Mouse (Mus musculus) adrenal gland, adult 8-10 months (tissue): ENCODE data around the gene Adra1d. TPM values are rescaled to one million over a fixed set of nuclear protein-coding genes. Genes with fewer than 3 reads are reported as not detected.

Experiments used
- DNase-seq: peaks from one replicate; pipeline ENCODE4 v3.0.0; 2022
- total RNA-seq, 4 experiments: library from RNA; stranded (reverse); gene quantifications; 2 replicates each; pipeline ENCODE4 v1.2.4; 2022

The Adra1d gene
- total RNA-seq, 4 experiments from 2014 or later, result 23.6 to 36.8 (median 35.1) TPM

- no peak for DNase-seq
Observed at GRCm38 (mm10) chr2:131539780-131540179, 22.3 kb downstream of the Adra1d start.

DNA sequence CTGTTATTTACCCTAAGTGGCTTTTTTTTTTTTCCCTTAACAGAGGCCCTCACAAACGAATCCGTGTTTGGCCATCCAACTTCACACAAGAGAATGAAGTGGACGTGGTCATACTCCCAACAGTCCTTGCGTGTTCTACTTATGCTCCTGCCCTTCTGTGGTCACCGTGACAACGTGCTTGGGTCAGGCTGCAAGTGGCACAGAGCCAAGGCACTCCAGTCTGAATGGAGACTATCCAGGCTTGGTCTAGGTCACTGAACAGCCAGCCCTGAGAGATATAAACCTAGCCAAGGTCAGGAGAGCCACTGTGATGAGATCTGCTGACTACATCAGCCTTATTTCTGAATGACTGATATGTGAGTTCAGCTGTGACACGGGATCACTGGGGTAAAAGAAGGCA is 23.7 kb downstream of the Adra1d start:
- peak; percentile 88 for DNase-seq

GRCm38 (mm10) chr2:131535168-131535567 is 26.9 kb downstream of the Adra1d start:
- no peak for DNase-seq

DNA sequence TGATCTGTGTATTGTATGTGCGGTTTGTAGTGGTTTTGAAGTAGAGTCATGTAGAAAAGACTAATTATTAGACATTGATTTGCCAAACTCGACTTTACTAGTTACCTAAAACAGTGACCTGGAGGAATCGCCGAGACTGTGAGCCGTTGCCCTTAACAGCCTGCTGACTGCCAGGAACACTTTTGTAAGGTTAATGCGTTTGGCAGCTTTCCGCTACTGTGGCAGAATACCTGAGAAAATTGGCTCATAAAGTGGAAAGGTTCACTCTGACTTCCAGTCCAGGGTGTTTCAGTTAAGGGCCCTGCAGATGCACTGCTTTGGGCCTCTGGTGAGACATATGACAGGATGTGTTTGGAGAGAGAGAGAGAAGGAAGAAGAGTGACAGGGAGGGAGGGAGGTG is 30.8 kb downstream of the Adra1d start:
- DNase-seq, result no peak

GRCm38 (mm10) chr2:131530623-131531008 is 31.5 kb downstream of the Adra1d start:
- DNase-seq, result no peak

GRCm38 (mm10) chr2:131529898-131530622 is 32.0 kb downstream of the Adra1d start:
- no peak for DNase-seq

DNA sequence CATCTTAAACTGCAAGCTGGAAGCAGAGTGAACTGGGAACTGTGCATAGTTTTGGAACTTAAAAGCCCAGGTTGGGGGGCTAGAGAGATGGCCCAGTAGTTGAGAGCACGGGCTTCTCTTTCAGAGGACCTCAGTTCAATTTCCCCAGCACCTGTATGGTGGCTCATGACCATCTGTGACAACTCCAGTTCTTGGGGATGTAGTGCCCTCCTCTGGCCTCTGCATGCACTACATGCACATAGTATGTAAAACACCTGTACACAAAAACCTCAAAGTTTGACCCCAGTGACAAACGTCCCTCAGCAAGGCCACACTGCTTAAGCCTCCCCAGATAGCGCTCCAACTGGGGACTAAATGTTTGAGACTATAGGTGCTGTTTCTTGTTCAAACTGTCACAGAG is 35.0 kb downstream of the Adra1d start:
- DNase-seq, result no peak

DNA sequence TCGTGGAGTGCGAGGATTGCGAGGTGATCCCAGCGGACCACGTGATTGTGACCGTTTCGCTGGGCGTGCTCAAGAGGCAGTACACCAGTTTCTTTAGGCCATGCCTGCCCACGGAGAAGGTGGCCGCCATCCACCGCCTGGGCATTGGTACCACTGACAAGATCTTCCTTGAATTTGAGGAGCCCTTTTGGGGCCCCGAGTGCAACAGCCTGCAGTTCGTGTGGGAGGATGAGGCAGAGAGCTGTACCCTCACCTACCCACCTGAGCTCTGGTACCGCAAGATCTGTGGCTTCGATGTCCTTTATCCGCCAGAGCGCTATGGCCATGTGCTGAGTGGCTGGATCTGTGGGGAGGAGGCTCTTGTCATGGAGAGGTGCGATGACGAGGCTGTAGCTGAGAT is 41.3 kb downstream of the Adra1d start:
- no peak for DNase-seq

- DNase-seq, result no peak
Observed at GRCm38 (mm10) chr2:131518790-131519189, 43.3 kb downstream of the Adra1d start.

DNA sequence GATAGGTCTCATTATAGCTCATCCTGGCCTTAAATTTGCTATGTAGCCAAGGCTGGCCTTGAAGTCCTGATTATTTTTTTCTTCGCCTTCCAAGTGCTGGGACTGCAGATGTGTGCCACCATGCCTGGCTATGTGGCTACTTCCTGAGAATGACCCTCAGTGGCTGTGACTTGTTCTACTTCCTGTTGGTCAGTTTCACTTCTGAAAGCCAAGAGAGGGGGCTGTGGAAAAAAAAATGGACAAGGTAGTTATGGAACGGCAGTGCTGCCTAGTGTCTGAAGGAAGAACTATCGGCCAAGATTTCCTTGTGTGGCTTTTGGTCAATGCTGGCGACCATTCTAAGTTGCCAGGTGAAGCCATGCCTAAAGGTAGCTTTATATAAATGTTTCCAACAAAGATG is 44.5 kb downstream of the Adra1d start:
- no peak for DNase-seq

- DNase-seq, result no peak
Observed at GRCm38 (mm10) chr2:131514055-131514621, 47.9 kb downstream of the Adra1d start.

DNA sequence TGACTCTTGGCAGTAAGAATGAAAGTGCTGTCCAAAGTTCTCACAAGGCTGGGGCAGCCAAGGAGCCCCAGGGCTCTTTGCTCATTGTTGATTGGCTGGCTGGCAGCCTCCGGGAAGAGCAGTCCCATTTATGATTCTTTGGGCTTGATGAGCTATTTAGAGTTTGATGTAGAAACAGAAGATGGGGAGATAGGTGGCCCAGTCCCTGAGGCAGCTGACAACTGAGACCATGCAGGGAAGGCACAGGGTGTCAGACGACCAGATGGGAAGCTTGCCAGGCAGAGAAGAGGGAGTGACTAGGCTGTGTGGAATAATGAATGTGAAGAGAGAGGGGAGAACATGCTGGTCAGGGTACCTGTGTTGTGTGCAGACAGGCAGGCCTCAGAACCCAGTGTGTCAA is 48.6 kb downstream of the Adra1d start:
- DNase-seq, result no peak

DNA sequence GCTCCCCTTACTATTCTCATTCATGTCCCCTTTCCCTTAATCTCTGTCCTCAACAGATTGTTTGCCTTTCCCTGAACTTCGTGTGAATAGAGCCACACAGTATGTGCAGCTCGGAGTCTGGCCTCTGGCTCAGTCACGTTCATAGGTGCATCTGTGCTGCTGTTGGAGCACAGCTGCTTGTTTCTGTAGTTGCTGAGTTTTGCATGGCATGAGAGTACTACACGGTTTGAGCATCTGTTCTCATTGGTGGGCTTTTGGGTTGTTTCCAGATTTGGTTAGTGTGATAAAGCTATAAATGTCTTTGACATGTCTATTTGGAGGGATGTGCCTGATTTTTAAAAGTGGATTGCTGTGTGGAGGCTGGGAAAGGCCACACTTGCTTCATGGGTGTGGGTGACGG is 51.6 kb downstream of the Adra1d start:
- DNase-seq, result no peak

DNA sequence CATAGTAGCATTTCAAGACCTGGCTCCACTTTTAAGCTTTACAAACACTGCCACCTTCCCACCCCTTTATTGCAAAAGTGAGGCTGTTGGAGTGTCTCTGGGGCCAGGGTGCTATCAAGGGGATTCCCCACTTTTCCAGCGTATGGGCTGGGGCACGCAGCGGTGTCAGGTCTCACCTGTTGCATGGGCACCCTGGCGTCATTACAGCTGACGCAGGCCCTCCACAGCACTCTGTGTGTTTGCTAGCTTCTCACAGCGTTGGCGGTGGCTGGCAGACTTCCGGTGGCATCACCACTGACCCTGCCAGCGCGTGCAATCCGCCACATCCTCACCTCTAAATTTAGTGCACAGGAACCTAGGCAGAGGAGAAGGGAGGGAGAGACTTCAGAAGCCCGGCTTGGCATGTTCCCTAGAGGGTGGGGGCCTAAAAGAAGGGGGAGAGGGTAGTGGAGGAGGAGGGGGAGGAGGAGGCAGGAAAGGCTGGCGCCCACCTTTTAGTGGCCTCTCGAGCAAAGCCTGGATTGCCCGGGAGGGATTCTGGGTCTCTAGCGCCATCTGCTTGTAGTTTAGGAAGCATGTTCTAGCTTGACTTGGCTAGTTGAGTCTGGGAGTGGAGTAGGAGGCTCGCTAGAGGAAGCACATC is 52.3 kb downstream of the Adra1d start:
- peak; percentile 35 for DNase-seq

DNA sequence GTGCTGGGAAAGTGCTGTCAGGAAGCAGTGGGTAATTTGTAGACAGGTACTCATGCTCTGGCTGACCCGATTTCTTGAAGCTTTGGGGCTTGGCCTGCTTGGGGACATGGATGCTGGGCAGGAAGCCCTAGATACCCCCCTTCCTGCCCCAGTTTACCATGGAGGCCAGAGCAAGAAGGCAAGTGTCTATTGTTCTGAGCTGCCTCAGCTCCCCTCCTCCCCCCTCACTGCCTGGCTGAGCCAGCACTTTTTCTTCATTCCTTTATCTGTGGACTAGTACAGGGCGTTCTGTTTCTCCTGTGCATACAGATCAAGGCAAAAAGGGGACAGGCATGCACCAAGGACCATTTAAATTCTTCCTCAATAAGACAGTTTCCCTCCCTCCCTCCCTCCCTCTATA is 53.6 kb downstream of the Adra1d start:
- no peak for DNase-seq

GRCm38 (mm10) chr2:131506358-131506757 is 55.7 kb downstream of the Adra1d start:
- no peak for DNase-seq

GRCm38 (mm10) chr2:131505431-131505830 is 56.7 kb downstream of the Adra1d start:
- no peak for DNase-seq

- DNase-seq, result no peak
Observed at GRCm38 (mm10) chr2:131502561-131502960, 59.5 kb downstream of the Adra1d start.

- no peak for DNase-seq
Observed at GRCm38 (mm10) chr2:131501886-131502285, 60.2 kb downstream of the Adra1d start.

- no peak for DNase-seq
Observed at GRCm38 (mm10) chr2:131499290-131499845, 62.7 kb downstream of the Adra1d start.

GRCm38 (mm10) chr2:131498219-131498618 is 63.9 kb downstream of the Adra1d start:
- no peak for DNase-seq

- no peak for DNase-seq
Observed at GRCm38 (mm10) chr2:131497224-131497856, 64.7 kb downstream of the Adra1d start.
